Mouse (Mus musculus) granulocyte monocyte progenitor cell, adult 5-6 weeks (primary cell): ENCODE measurements at regions not wholly inside any gene's neighbourhood (a gene's known extent, or its start where the extent isn't known, plus 50 kb on each side); places are given as distances from the start of the nearest gene placed in this dataset.

Source experiments
- ATAC-seq: replicated peaks from 2 replicates; pipeline ENCODE4 v1.8.0; 2016; ENCODE audit warnings: mild to moderate bottlenecking, moderate TSS enrichment, inconsistent platforms; ENCODE audit not compliant: poor library complexity, severe bottlenecking

DNA sequence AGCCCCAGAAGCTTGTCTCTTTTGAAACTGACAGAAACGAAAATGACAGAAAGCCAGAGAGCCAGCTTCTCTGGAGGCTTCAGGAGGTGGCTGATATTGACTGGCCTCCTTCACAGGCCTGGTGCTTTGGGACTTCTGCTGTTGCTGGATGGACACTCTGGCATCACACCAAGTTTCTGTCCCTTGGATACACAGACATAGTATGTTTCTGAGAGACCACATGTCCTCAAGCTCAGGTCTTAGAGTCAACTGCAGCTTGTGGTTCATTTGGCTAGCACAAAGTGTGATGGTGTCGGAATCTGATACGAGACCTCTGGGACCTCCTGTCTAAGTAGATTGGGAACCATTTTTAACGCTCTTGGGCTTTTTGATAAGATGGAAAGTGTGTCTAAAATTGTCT lies 502.0 kb downstream of the Sqor start:
- ATAC-seq, result no peak

DNA sequence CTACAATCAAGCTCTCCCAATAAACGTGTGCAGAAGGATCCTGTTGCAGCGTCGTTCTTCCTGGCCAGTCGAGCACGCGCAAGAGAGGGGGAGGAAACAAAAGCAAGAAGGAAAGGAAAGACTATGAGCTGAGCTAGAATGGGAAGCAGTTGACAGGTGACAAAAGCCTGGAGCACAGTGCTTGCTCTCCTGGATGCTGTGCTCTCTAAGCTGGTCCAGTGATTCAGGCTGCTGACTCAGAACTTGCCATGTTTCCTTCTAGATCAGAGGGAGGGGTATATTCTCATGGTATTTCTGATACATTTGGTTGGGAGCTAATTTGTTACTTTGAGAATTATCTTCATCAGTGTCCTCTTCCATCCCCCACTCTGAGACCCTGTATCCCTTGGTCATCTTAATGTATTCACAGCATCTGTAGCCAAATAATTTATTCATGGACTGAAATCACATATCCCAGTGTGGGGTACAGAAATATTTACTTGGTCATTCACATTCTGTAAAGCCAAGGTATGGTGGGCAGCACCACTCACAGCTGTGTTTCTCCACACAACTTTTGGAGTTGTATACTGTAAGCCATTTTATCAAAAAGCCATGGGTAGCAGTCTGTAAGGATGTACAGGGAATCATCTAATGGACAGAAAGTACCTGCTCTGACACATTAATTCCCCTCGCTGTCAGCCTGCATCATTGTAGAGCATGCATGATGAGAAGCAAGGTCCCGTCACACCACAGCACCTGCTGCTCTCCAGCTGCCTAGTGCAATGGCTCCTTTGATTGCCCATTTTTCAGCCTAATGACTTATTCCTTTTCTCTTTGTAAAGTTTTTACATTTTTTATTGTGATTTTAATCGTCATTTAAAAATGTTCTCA lies 510.1 kb downstream of the Sqor start:
- no peak for ATAC-seq

DNA sequence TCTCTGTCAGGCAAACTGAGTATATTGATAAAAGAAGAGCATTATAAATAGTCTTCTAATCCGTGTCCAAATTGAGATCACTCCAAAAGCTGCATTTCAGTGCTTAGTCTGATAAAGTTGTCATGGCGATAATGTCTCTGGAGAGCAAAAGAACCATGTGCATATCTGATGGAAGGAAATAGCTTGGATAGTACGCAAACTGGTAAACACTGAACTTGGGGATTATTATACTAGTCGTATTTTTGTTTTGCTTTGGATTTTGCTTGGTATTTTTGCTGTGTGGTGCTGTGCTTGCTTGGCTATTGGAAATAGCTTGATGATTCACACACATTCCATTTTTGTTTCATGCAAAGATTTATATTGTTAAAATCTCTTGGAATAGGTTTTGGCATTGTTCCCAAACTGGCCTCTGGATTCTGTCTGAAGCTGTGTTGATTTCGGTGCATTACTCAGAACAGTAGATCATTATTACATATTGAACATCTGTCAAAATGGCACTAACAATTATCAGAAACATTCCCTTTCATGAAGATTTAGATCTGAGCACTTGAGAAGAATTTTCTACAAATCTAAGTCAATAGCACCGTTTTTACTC lies 510.8 kb downstream of the Sqor start:
- no peak for ATAC-seq

DNA sequence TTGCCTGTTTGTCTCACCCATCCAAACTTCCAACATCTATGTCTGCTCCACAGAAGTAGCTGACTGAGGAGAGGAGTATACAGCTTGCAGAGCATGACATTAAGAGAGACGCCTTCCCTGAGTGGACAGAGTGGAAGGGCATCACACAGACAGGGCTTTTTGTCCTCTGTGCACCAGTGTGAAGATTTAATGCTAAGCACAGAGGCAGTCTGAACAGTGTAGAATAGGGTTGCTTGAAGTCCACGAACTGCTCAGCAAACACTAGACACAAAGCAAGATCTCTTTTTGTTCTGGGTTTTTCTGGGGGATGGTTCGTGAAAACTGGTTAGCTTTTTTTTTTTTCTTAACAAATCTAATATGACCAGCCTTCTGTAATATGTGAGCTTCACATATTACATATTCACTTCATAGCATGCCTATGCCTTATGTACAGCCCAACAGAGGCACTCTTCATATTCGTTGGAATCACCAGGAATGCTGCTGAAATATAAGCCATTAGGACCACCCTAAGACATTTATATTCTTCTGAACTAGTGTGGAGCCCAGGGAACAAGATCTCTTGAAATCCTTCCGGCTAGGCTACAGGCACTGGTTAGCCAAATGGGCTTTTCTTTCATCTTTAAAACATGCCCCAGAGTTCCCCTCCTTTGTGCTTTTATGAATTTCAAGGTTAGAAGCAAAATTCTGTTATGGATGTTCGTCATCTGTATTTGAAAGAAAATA lies 546.7 kb downstream of the Sqor start:
- no peak for ATAC-seq

DNA sequence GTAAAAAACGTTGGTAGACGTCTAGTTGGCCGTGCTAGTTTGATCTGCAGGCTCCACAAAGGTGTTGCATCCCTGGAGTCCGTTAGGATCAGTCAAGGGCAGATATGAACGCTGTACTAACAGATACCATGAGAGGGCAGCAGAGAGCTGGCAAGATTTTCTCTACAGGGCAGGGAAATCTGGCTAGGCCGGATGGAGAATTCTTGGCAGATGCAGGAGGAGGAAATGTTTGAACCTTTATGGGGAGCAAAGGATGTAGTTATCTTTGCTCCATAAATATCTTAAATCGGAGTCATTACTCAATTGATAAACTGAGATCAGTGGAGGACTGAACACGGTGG lies 547.2 kb downstream of the Sqor start:
- ATAC-seq, result peak; percentile 87

DNA sequence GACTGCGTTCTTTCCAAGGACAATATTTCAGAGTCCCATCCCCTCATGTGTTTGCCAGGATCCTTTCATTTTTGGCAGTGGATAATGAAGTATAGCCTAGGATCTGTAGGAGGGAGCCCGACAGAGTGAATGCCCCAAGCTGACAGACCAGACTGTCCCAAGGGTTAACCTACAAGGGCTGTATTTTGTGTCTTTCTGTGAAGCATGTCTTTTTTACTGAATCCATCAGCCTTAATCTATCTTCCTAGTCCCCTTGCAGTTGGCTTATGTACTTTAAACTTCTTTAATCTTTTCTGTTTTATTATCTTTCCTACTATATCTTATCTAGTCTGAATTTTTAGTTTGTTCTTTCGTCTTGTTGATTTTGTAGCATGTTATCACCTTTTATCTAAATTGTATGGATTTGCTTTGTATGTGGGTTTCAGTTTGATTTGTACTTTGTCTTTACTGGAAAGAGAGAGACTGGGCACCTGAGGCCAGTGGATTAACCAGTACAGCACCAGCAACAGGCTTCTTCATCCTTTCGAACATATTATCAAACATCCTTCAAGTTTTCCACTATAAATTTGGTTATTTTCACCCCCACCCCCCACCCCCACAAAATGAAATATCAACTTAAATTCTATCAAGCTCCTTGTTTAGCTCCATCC lies 555.5 kb downstream of the Sqor start:
- no peak for ATAC-seq

DNA sequence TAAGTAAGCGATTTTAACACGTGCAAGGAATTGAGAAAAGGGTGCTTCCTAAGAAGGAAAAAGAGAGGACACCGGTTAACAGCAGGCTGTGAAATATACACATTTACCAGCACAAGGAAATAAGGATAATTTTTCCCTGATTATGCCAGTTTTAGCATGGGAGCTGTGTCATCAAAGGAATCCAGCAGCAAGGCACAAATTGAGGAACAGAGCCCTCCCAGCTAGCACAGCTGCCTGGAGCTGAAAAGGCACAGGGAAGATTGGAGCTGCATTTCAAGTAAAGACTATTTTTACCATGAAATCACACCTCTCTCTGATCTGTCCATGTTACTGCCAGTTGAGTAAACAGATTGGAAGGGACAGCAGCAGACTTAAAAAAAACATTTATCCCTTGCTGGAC lies 558.7 kb downstream of the Sqor start:
- ATAC-seq, result no peak

DNA sequence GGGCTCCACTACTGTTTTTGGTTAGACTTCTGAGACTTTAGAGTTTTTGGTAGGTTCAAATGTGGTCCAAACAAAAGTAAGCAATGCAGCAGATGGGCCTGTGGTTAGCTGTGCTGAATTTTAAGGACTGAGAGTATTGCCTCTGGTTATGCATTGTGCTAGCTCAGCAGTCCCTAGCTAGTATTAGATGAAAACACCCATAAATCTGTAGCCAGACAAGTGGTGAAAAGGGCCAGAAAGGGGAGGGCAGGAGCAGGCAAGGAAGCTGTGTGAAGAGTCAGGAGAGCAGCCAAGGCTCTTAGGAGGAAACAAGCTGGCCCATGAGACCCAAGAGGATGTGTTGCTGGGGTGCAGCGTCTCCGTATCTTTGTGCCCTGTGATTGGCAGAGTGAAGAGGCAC lies 559.9 kb downstream of the Sqor start:
- no peak for ATAC-seq

DNA sequence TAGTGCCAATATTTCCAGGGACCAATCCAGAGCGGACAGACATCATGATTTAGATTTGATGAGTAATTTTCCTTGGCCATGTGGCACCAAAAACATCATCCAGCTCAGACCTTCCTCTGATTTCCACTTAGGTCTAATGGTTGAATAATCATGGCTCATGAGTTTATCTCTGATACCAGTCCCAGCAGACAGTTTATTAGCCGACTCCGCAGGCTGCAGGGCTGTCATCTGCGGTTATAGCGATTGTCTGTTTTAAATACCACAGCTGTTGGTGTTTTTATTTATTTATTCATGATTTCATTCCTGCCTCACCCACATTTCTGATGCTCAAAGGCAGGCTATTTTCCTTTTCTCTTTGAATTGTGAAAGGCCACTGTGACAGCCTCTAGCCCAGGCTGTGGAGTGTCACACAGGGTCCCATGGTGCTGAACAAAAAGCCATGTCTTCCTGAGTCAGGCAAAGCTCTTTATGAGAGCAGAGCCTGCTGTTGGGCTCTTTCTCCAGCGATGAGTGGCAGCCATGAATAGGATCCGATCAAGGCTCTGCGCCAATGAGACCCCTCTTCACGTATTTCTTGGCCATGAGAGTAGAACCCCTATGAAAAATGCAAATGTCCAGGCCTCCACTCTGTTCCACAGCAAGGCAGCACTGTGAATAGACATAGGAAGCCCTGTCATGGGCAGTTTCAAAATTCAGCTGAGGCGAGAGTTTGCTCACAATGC lies 584.7 kb downstream of the Sqor start:
- no peak for ATAC-seq

DNA sequence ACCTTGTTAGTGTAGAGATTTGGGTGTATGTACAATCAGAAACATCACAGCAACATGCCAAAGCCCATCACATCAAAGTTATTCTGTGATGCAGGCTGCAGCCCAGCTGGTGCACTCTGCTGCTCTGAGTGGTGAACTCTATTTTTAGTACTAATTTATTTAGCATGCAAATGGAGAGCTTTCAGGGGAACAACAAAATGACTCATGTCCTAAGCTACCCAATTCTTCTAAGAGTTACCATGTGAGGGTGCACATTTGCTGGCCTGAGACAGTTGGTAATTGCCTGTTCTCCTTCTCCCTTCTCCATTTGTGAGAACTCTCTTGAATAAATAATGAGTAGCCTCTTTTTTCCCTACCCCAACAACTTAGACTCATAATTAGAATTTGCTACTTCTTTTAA lies 599.2 kb downstream of the Sqor start:
- no peak for ATAC-seq

DNA sequence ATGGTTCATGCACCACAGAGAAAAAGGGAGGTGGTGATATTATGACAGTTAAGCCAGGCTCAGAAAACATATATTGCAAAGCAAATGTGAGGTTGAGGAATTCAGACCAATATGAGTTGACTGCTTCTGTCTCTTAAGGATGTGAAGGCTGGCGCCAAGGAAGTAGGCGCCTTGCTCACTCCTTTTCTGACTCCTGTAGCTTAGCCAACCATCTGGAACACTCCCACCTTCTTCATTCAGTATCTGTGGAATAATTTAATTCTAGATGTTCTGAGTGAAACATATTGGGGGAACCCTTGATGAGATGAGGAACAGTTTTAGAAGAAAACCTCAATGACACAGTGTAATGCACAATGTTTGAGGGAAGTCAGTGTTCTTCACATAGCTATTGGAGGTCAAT lies 601.5 kb downstream of the Sqor start:
- no peak for ATAC-seq

DNA sequence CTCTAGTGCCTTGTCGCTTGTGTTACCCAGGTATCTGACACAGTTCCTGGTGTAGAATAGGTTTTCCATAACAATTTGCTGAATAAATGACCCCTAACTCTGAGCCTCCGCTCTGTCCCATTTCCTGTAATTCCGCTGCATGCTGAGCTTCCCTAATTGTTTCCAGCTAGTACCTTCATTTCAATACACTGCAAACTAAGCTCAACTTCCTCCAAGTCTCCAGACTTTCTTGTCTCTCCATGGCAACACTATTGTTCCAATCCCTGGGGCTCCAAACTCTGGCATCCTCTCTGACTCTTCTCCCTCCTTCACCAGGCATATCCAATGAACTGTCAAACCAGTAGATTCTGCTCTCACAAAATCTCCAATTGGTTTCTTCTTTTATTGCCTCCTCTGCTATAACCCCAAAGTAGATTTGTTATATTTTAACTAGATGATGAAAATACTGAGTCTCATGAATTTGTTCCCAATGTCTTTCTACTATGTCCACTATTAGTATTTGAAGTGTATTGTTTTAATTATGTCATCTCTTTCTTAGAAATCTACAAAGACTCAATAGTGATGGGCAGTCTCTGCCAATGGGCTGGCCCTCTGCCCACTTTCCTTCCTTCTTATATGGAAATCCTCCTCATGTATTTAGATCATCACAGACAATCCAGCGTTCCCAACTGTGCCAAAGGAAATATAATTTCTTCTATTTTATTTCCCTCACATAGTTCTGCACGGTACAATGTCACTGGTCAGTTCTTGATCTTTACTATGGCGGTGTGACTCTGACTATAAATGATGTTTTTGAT lies 620.8 kb downstream of the Sqor start:
- ATAC-seq, result no peak

DNA sequence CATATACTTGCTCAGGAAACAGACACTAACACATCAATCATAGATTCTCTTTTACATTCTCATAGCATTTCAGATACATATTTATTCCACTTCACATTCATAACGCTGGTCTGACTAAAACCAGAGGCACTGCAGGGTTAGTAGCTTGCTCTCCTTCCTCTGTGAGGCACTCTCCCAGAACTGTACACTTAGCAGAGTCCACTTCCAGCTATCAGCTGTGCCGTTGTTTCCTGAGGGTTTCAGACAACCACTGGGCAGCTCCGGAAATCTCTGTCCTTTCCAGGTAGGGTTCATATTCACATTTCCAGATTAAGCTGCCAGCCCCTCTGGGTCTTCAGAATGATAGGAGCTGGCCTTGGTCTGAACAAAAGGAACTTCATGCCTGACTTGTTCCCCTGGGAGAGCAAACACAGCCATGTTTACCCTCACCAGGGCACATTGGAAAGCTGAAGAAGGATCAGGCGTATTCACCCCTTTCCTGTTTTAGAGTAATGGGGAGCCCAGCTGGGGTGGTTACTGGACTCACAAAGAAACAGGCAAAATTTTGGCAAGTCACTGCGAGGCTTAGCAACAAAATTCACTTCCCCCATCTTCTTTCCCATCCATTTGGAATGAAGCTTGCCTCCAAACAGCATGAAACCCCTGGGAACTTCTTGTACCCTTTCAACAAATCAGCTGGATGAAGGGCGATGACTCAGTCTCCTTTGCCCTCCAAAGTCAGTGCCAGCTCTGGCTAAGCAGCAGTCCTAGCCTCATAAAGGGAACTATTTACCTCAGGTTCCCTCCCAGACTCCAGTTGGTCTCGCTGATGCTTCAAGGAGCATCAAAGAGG lies 622.0 kb downstream of the Sqor start:
- no peak for ATAC-seq

DNA sequence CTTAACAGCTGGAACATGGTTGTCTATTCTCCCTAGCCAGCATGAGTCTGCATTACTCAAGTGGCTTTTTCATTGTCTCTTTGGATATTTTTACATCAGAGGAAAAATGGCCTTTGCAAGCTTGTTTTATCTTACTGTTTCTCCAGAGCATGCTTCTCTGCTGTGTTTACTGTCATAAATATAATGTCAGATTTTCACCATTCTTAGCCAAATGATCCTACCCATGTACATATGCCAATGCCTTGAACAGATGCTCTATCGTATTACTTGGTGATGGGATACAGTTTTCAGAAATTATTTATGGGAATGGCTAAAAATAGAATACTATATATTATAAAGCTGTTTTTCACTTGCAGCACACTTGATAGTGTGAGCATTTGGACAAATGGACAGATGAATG lies 625.9 kb downstream of the Sqor start:
- no peak for ATAC-seq

DNA sequence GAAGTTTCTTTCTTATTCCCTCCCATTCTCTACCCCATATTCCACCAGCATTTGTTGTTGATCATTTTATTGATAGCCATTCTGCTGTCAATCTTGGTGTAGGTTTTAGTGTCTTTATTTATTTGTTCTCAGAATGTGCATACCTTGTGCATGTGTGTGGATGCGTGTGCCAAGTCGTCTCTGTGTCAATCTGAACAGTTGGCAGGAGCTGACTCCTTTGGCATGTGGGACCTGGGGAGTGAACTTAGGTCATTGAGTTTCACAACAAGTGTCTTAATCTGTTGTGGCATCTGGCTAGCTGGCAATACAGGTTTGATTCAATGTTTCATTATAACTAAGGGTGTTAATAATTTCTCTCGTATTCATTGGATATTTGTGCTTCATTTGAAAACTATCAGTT lies 629.3 kb downstream of the Sqor start:
- ATAC-seq, result no peak

DNA sequence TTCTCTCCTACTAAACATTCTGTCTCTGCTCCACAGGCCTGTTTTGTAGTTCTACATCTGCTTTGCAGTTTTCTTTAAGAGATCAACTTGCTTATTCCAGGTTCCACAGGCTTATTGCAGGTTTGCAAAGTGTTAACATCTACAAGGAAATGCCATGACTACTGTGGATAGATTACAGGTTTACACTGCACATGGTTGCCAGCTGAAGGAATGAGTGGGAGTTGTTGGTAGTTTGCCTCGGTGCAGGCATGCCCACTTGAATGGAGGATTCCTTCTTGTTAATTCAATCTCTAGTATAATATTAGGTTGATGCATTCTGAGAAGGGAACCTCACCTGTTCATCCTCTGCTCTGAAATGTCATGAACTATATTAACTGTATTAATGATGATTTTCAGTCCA lies 632.5 kb downstream of the Sqor start:
- ATAC-seq, result no peak

DNA sequence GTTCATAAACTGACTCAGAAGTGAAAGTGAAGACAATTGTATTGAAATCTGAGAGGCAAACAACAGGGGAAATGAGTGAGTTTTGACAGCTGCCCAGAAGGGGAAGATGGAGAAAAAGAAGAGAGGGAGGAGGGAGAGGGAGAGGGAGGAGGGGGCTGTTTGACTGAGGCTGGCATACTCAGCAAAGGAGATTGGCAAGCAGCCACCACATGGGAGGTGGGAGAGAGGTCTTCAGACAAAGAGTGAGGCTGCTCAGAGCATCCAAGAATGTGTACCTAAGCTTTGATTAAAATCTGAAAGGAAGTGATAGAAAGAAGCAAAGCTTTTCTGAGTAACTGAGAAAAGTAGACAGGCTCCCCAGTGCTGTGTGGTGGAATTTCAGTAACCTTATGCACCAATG lies 636.0 kb downstream of the Sqor start:
- no peak for ATAC-seq

DNA sequence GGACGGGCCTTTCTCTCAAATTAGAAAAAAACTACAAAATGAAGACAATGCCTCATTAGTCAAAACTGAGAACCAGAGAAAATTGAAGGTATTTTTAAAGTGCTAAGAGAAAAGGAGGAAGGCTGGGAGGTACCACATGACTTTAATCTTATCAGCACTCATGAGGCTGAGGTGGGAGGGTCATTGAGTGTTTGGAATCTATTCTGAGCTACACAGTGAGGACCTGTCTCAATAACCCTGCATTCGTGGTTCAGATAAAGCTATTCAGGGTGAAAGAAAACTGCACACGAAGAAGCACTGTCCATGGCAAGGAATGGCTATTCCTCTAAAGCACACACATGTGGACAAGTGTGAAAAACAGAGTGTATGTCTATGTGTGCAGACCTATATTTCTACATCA lies 644.0 kb downstream of the Sqor start:
- ATAC-seq, result no peak
